Mouse (Mus musculus) lung, postnatal 0 days (tissue): ENCODE data around the gene Fkbp14. TPM values are rescaled to one million over a fixed set of nuclear protein-coding genes. Genes with fewer than 3 reads are reported as not detected.

Source experiments
- ATAC-seq: fragments of 200-750 bp; cut with Nextera tagmentation; 2 replicates; pipeline ENCODE4 v1.8.0; 2017; ENCODE audit warnings: moderate library complexity
- DNase-seq: peaks from one replicate; pipeline ENCODE4 v3.0.0-alpha.2; 2016; ENCODE audit warnings: low spot score
- H3K27ac ChIP-seq: fragments of 300-500 bp; sonication (generic); 2 replicates; pipeline ENCODE4 v1.5.1; 2014; ENCODE audit warnings: antibody characterized with exemption, mild to moderate bottlenecking, low read length, mixed read lengths
- H3K27me3 ChIP-seq: fragments of 300-500 bp; sonication (generic); replicated peaks from 2 replicates; pipeline ENCODE4 v1.6.1; 2014; ENCODE audit warnings: low read length, mixed read lengths; ENCODE audit not compliant: insufficient read depth
- H3K36me3 ChIP-seq: fragments of 300-500 bp; sonication (generic); 2 replicates; pipeline ENCODE4 v1.6.1; 2014; ENCODE audit warnings: low read length, mixed read lengths; ENCODE audit not compliant: insufficient read depth
- H3K4me1 ChIP-seq: fragments of 300-500 bp; sonication (generic); 2 replicates; pipeline ENCODE4 v1.6.1; 2014; ENCODE audit warnings: antibody characterized with exemption, low read depth, low read length, mixed read lengths; ENCODE audit not compliant: insufficient read depth
- H3K4me2 ChIP-seq: fragments of 300-500 bp; sonication (generic); replicated peaks from 2 replicates; pipeline ENCODE4 v1.6.1; 2014; ENCODE audit warnings: low read depth, mild to moderate bottlenecking, low read length, moderate library complexity, mixed read lengths
- H3K4me3 ChIP-seq: fragments of 300-500 bp; sonication (generic); 2 replicates; pipeline ENCODE4 v1.5.1; 2014; ENCODE audit warnings: low read depth, low read length
- H3K9ac ChIP-seq: fragments of 300-500 bp; sonication (generic); replicated peaks from 2 replicates; pipeline ENCODE4 v1.6.1; 2014; ENCODE audit warnings: low read depth, mild to moderate bottlenecking
- H3K9me3 ChIP-seq: fragments of 300-500 bp; sonication (generic); 2 replicates; pipeline ENCODE4 v1.6.1; 2016; ENCODE audit warnings: low read length, mixed read lengths
- CTCF ChIP-seq: IDR thresholded peaks from 2 replicates; pipeline ENCODE4 v1.5.1; 2016; ENCODE audit warnings: antibody characterized with exemption, mild to moderate bottlenecking
- EP300 ChIP-seq: IDR thresholded peaks from 2 replicates; pipeline ENCODE4 v1.6.1; 2016; ENCODE audit warnings: antibody characterized with exemption, mild to moderate bottlenecking, control low read depth
- WGBS: fragments of 180-500 bp; shearing (Covaris S2); extraction: QIAGEN DNeasy Blood & Tissue Kit; methylation state at CpG from one replicate; pipeline ENCODE4 v1.1.7; 2014; 5-methylcytosine and 5-hydroxymethylcytosine counted together
- polyA plus RNA-seq: library from polyadenylated mRNA; unstranded; fragments of >200 nt; fragmentation: Nextera tagmentation; extraction: Ambion mirVana; gene quantifications from 2 replicates; pipeline ENCODE4 v1.2.1, GENCODE M21; 2015

The Fkbp14 gene
- polyA plus RNA-seq, 1 experiment from 2014 or later: 16.1 TPM

GRCm38 (mm10) chr6:54554341-54555110 is 42.6 kb downstream of the Fkbp14 start:
- no peak overlapping the region for H3K4me2 ChIP-seq
- H3K27ac ChIP-seq: no peak overlapping the region
- H3K36me3 ChIP-seq: no peaks in the 10 kb centered on the region
- H3K4me3 ChIP-seq: no peak overlapping the region
- DNase-seq (no peak), ATAC-seq (no peak)
- H3K9me3 ChIP-seq: no peaks in the 10 kb centered on the region
- WGBS: 43% methylated on average over 8 of the region's 8 CpGs
- H3K27me3 ChIP-seq: no peaks in the 10 kb centered on the region
- no peak overlapping the region for H3K9ac ChIP-seq
- no peaks in the 10 kb centered on the region for H3K4me1 ChIP-seq
- TF ChIP-seq CTCF: no peak
- no peak for TF ChIP-seq EP300

- no peak overlapping the region for H3K4me2 ChIP-seq
- no peak for TF ChIP-seq CTCF
- no peak; the same call in 1 of the 2 replicates for TF ChIP-seq EP300
- 56% methylated on average over 2 of the region's 2 CpGs for WGBS
- no peaks in the 10 kb centered on the region for H3K9me3 ChIP-seq
- no peaks in the 10 kb centered on the region for H3K4me1 ChIP-seq
- H3K27me3 ChIP-seq: no peaks in the 10 kb centered on the region
- no peaks in the 10 kb centered on the region for H3K36me3 ChIP-seq
- H3K4me3 ChIP-seq: no peak overlapping the region
- H3K27ac ChIP-seq: no peak overlapping the region
- no peak overlapping the region for H3K9ac ChIP-seq
- ATAC-seq (no peak), DNase-seq (peak; percentile 40)
Observed at GRCm38 (mm10) chr6:54553632-54554031, 43.5 kb downstream of the Fkbp14 start.

- Histone ChIP-seq H3K27ac (no peak overlapping the region), H3K27me3 (no peaks in the 10 kb centered on the region), H3K9me3 (no peaks in the 10 kb centered on the region), H3K4me2 (no peak overlapping the region), H3K36me3 (no peaks in the 10 kb centered on the region), H3K9ac (no peak overlapping the region), H3K4me3 (no peak overlapping the region), H3K4me1 (no peaks in the 10 kb centered on the region)
- ATAC-seq (no peak), DNase-seq (no peak)
- WGBS: 81% methylated on average over 9 of the region's 9 CpGs
- TF ChIP-seq EP300: no peak
- TF ChIP-seq CTCF: no peak
Observed at GRCm38 (mm10) chr6:54552721-54553413, 44.2 kb downstream of the Fkbp14 start.

GRCm38 (mm10) chr6:54550801-54551323 is 46.2 kb downstream of the Fkbp14 start:
- H3K9ac ChIP-seq: no peak overlapping the region
- WGBS: 30% methylated on average over 6 of the region's 7 CpGs
- H3K4me2 ChIP-seq: no peak overlapping the region
- no peak overlapping the region for H3K4me3 ChIP-seq
- no peaks in the 10 kb centered on the region for H3K27me3 ChIP-seq
- no peaks in the 10 kb centered on the region for H3K9me3 ChIP-seq
- H3K36me3 ChIP-seq: no peaks in the 10 kb centered on the region
- DNase-seq (no peak), ATAC-seq (no peak)
- no peak overlapping the region for H3K27ac ChIP-seq
- no peak for TF ChIP-seq CTCF
- no peak for TF ChIP-seq EP300
- H3K4me1 ChIP-seq: no peaks in the 10 kb centered on the region

- ATAC-seq: no peak
Observed at GRCm38 (mm10) chr6:54549311-54549710, 47.8 kb downstream of the Fkbp14 start.

GRCm38 (mm10) chr6:54548314-54549019 is 48.6 kb downstream of the Fkbp14 start:
- no peak overlapping the region for H3K4me3 ChIP-seq
- WGBS: 28% methylated on average over 13 of the region's 13 CpGs
- H3K9ac ChIP-seq: no peak overlapping the region
- H3K27ac ChIP-seq: no peak overlapping the region
- no peaks in the 10 kb centered on the region for H3K4me1 ChIP-seq
- DNase-seq (peak; percentile 52), ATAC-seq (peak; percentile 73)
- no peak for TF ChIP-seq CTCF
- TF ChIP-seq EP300: peak; percentile 36; the same call in 1 of the 2 replicates
- H3K36me3 ChIP-seq: no peaks in the 10 kb centered on the region
- H3K4me2 ChIP-seq: no peak overlapping the region
- no peaks in the 10 kb centered on the region for H3K27me3 ChIP-seq
- no peaks in the 10 kb centered on the region for H3K9me3 ChIP-seq

More at GRCm38 (mm10) chr6:54549311-54549710, 47.8 kb downstream of the Fkbp14 start:
- TF ChIP-seq EP300 (no peak), CTCF (no peak)
- no peaks in the 10 kb centered on the region for H3K36me3 ChIP-seq
- H3K9ac ChIP-seq: no peak overlapping the region
- no peaks in the 10 kb centered on the region for H3K27me3 ChIP-seq
- no peak overlapping the region for H3K27ac ChIP-seq
- no peak overlapping the region for H3K4me3 ChIP-seq
- no peak for DNase-seq
- 57% methylated on average over 4 of the region's 4 CpGs for WGBS
- H3K4me1 ChIP-seq: no peaks in the 10 kb centered on the region
- H3K9me3 ChIP-seq: no peaks in the 10 kb centered on the region
- H3K4me2 ChIP-seq: no peak overlapping the region
